Mouse (Mus musculus) midbrain, postnatal 0 days (tissue): ENCODE results near the gene Slc25a15. TPM values are rescaled to one million over a fixed set of nuclear protein-coding genes. Genes with fewer than 3 reads are reported as not detected.

Source experiments
- ATAC-seq: fragments of 200-750 bp; cut with Nextera tagmentation; 2 replicates; pipeline ENCODE4 v1.8.0; 2017; ENCODE audit warnings: moderate number of reproducible peaks, mild to moderate bottlenecking, moderate TSS enrichment, moderate library complexity; ENCODE audit not compliant: low FRiP score
- DNase-seq: peaks from one replicate; pipeline ENCODE4 v3.0.0-alpha.2; 2015; ENCODE audit warnings: low spot score
- H3K27ac ChIP-seq: fragments of 300-500 bp; sonication (generic); 2 replicates; pipeline ENCODE4 v1.5.1; 2014; ENCODE audit warnings: low read depth, mild to moderate bottlenecking, low read length, mixed read lengths
- H3K27me3 ChIP-seq: fragments of 300-500 bp; sonication (generic); 2 replicates; pipeline ENCODE4 v1.6.1; 2014; ENCODE audit warnings: low read length, control low read depth, mixed read lengths; ENCODE audit not compliant: insufficient read depth
- H3K36me3 ChIP-seq: fragments of 300-500 bp; sonication (generic); 2 replicates; pipeline ENCODE4 v1.6.1; 2014; ENCODE audit warnings: low read length, control low read depth, mixed read lengths; ENCODE audit not compliant: insufficient read depth
- H3K4me1 ChIP-seq: fragments of 300-500 bp; sonication (generic); 2 replicates; pipeline ENCODE4 v1.6.1; 2014; ENCODE audit warnings: mild to moderate bottlenecking, control low read depth, antibody characterized with exemption, low read length, mixed read lengths; ENCODE audit not compliant: insufficient read depth
- H3K4me2 ChIP-seq: fragments of 300-500 bp; sonication (generic); 2 replicates; pipeline ENCODE4 v1.6.1; 2014; ENCODE audit warnings: low read depth, mild to moderate bottlenecking, low read length, mixed read lengths; ENCODE audit not compliant: poor library complexity, severe bottlenecking
- H3K4me3 ChIP-seq: fragments of 300-500 bp; sonication (generic); 2 replicates; pipeline ENCODE4 v1.5.1; 2014; ENCODE audit warnings: low read depth, mild to moderate bottlenecking, low read length, moderate library complexity
- H3K9ac ChIP-seq: fragments of 300-500 bp; sonication (generic); replicated peaks from 2 replicates; pipeline ENCODE4 v1.6.1; 2014; ENCODE audit warnings: mild to moderate bottlenecking, low read length, moderate library complexity, mixed read lengths; ENCODE audit not compliant: poor library complexity, severe bottlenecking
- H3K9me3 ChIP-seq: fragments of 300-500 bp; sonication (generic); 2 replicates; pipeline ENCODE4 v1.6.1; 2016; ENCODE audit warnings: low read length, control low read depth
- CTCF ChIP-seq: IDR thresholded peaks from 2 replicates; pipeline ENCODE4 v1.5.1; 2016; ENCODE audit warnings: antibody characterized with exemption, mild to moderate bottlenecking
- WGBS: fragments of 180-500 bp; shearing (Covaris S2); extraction: QIAGEN DNeasy Blood & Tissue Kit; methylation state at CpG from one replicate; pipeline ENCODE4 v1.1.7; 2014; 5-methylcytosine and 5-hydroxymethylcytosine counted together
- polyA plus RNA-seq: library from polyadenylated mRNA; unstranded; fragments of >200 nt; fragmentation: Nextera tagmentation; extraction: Ambion mirVana; gene quantifications from 2 replicates; pipeline ENCODE4 v1.2.1, GENCODE M21; 2015
- total RNA-seq: library from RNA; depleted of rRNA; stranded (reverse); fragments of >200 nt; gene quantifications from 2 replicates; pipeline ENCODE4 v1.2.3, GENCODE M21; 2014

The Slc25a15 gene
- total and polyA plus RNA-seq, 2 experiments from 2014 or later, result 5.8 to 7.7 TPM

DNA sequence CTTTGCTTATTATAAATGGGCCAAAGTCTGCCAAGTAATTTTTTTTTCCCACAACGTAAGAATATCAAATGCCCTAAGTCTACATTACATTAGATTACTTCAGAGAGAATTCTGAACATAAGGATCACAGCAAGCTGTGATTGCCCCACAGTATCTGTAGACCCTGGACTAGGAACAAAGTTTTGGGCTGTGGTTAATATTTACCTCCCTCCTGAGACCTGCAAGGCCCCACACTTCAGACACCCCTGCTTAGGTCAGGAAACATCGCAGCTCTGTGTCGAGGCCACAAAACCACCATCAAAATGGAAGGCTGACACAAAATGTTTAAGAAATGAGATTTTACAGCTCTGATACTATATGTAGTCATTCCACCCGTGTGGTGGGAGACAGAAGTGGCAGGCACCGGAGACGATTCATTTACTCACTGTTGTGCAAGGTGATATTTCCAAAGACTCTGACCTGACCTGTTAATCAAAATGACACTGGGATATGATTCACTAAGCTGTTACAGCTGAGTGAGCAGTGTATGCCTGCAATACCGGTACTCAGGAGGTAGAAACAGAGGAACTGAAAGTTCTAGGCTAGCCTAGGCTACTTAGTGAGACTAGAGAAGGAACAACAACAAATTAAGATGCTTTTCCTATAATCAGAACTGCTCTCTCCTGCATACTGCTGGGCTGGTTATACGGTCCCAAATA is 7.5 kb downstream of the Slc25a15 start:
- Histone ChIP-seq H3K4me2 (no peak overlapping the region), H3K36me3 (peaks cover 15% of the 10 kb centered on the region; the same call in 1 of the 2 replicates), H3K4me1 (no peaks in the 10 kb centered on the region), H3K4me3 (no peak overlapping the region), H3K27ac (no peak overlapping the region), H3K9ac (no peak overlapping the region), H3K9me3 (no peaks in the 10 kb centered on the region), H3K27me3 (no peaks in the 10 kb centered on the region)
- 88% methylated on average over 8 of the region's 8 CpGs for WGBS
- ATAC-seq (no peak), DNase-seq (no peak)
- TF ChIP-seq CTCF, result no peak

GRCm38 (mm10) chr8:22389874-22390273 is 8.5 kb downstream of the Slc25a15 start:
- 84% methylated on average over 10 of the region's 10 CpGs for whole genome bisulfite sequencing
- ATAC-seq, result no peak
- Histone ChIP-seq H3K27ac (no peak overlapping the region), H3K4me1 (no peaks in the 10 kb centered on the region), H3K4me3 (no peak overlapping the region), H3K9me3 (no peaks in the 10 kb centered on the region), H3K27me3 (no peaks in the 10 kb centered on the region), H3K36me3 (peaks cover 15% of the 10 kb centered on the region; the same call in 1 of the 2 replicates), H3K9ac (no peak overlapping the region), H3K4me2 (no peak overlapping the region)
- DNase-seq, result no peak
- no peak for TF ChIP-seq CTCF

GRCm38 (mm10) chr8:22385158-22385557 is 13.2 kb downstream of the Slc25a15 start:
- Histone ChIP-seq H3K9me3 (no peaks in the 10 kb centered on the region), H3K9ac (no peak overlapping the region), H3K36me3 (peaks cover 32% of the 10 kb centered on the region), H3K4me2 (no peak overlapping the region), H3K27ac (no peak overlapping the region), H3K27me3 (no peaks in the 10 kb centered on the region), H3K4me1 (no peaks in the 10 kb centered on the region), H3K4me3 (no peak overlapping the region)
- DNase-seq, result no peak
- ATAC-seq, result no peak
- 94% methylated on average over 6 of the region's 6 CpGs for WGBS
- TF ChIP-seq CTCF, result no peak

DNA sequence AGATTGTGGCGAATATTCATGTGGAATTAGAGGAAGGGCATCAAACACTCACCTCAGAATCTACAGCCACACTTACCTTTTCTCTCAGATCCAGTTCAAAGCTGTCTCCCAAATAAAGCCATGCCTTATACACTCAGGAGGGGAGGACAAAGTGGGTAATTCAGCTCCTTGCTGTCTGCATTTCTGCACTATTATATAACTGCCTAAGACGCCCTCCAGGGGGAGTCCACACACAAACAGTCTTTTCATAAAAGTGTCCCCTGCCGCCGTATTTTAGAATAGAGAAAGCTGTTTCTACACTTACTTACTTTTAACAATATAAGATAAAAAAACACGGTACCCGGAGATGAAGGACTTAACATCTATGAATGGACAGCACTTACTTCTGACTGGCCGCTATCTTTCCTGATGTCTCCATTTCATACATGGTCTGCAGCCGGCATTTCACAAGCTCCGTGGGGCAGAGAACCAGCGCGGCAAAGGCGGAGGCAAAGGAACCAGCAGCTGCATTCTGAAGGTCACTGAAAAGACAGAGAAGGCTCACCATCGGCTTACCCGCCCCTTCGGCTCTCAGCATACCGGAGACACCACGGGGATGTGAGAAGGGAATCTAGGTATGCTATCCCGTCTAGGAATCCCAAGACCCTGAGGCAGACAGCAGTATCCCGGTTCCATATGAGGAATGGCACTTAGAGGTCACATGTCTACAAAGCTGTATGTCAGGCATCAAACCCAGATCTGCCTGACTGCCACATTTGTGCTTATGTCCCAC is 15.4 kb downstream of the Slc25a15 start:
- Histone ChIP-seq H3K9ac (no peak overlapping the region), H3K4me3 (no peak overlapping the region), H3K4me1 (no peaks in the 10 kb centered on the region), H3K36me3 (peaks cover 25% of the 10 kb centered on the region), H3K9me3 (no peaks in the 10 kb centered on the region), H3K27ac (no peak overlapping the region), H3K27me3 (no peaks in the 10 kb centered on the region), H3K4me2 (no peak overlapping the region)
- WGBS, result 83% methylated on average over 19 of the region's 19 CpGs
- DNase-seq, result no peak
- peak; percentile 33 for TF ChIP-seq CTCF
- no peak for ATAC-seq

DNA sequence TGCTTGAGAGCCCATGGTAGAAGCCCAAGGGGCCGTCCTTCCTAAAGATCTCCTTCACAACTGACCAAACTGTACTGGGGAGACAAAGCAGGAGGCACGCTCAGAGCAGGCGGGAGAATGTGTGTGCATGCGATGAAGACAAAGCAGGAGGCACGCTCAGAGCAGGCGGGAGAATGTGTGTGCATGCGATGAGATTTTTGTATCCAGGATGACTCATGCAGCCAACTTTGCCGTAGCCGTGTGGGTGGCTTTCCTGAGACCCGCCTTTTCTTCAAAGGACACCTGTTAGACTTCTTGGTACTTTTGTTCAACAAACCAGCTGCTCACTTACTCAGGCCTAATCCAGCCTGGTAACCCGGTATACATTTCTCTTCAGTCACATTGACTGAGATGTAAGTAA is 17.5 kb downstream of the Slc25a15 start:
- Histone ChIP-seq H3K27ac (no peak overlapping the region), H3K27me3 (no peaks in the 10 kb centered on the region), H3K4me2 (no peak overlapping the region), H3K9me3 (no peaks in the 10 kb centered on the region), H3K9ac (no peak overlapping the region), H3K36me3 (peaks cover 19% of the 10 kb centered on the region), H3K4me3 (no peak overlapping the region), H3K4me1 (no peaks in the 10 kb centered on the region)
- no peak for TF ChIP-seq CTCF
- no peak for ATAC-seq
- no peak for DNase-seq
- WGBS, result 97% methylated on average over 11 of the region's 11 CpGs

- TF ChIP-seq CTCF, result peak; percentile 64
- no peak overlapping the region for H3K27ac ChIP-seq
- 45% methylated on average over 5 of the region's 5 CpGs for WGBS
- no peaks in the 10 kb centered on the region for H3K4me1 ChIP-seq
- H3K27me3 ChIP-seq, result no peaks in the 10 kb centered on the region
- no peaks in the 10 kb centered on the region for H3K9me3 ChIP-seq
- peaks cover 16% of the 10 kb centered on the region for H3K36me3 ChIP-seq
- H3K4me2 ChIP-seq, result no peak overlapping the region
- H3K9ac ChIP-seq, result no peak overlapping the region
- no peak overlapping the region for H3K4me3 ChIP-seq
- peak; percentile 38; the same call in 1 of the 2 replicates for ATAC-seq
- peak; percentile 25 for DNase-seq
Measured at GRCm38 (mm10) chr8:22376903-22377302, 21.5 kb downstream of the Slc25a15 start.
